Mouse (Mus musculus): Measurements from ENCODE around the gene Efhc1.

DNA sequence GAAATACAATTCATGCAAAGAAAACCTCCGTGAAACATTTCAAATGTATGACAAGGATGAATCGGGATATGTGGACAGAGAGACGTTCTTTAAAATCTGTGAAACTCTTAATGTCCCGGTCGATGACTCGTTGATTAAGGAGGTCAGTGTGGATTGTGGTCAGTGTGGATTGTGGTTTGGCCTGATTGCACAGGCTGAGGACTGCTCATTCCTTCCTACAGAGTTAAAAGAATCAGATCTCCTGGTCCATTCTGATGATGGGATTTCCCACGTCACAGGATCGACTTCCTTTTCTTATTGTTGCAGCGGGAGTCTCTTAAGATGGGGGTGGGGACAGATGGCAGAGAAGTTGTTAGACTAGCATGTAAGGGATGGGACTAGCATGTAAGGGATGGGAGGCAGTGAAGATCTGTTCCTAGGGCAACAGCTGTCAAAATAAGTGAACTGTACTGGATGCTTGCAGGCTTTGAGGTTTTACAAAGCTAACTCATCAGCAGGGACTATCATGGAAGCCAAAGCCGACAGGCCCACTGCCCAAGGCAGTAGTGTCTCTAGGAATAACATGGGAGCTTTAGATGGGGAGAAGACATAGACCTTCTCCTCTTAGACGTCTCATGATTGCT is 38.1 kb downstream of the Efhc1 start:
- TF ChIP-seq CTCF (IDR thresholded peaks at IDR 0.05; ENCODE audit: borderline replicate concordance, insufficient read depth, low read length) (no peak), POLR2A (IDR thresholded peaks at IDR 0.05; ENCODE audit: low read depth, low read length) (no peak)
